Comparison of ENCODE assay signal across 9 mouse cellular contexts in genomic region chr7:19871137-19871621, GRCm38 (mm10). TPM values are rescaled to one million over a fixed set of nuclear protein-coding genes. Genes with fewer than 3 reads are reported as not detected.
DNase-seq lines count a peak whose midpoint lies in the region; ATAC-seq lines count a peak whose summit lies in the region.
"Had no signal": no experiment of that assay in that cellular context is flagged by ENCODE, and none has a peak within 500 bp of the region (broad histone marks: within the 10 kb centered on the region; RNA-seq: fewer than 3 reads in every experiment).

No protein-coding gene starts in this region.

- ATAC-seq in liver, embryonic 16.5 days (ENCODE audit: low read depth): peak; percentile 37; the same call in 1 of the 2 replicates
- no peak for ATAC-seq in erythroblast, adult 5-6 weeks (replicated peaks; ENCODE audit: low FRiP score, poor library complexity, severe bottlenecking)

- no peaks in the 10 kb centered on the region for H3K27me3 ChIP-seq in liver, embryonic 16.5 days (ENCODE audit: control insufficient read depth, insufficient read depth, low read depth, low read length)

- peak overlapping the region; percentile 10; the same call in 1 of the 2 replicates for H3K27ac ChIP-seq in liver, embryonic 16.5 days (ENCODE audit: low read length)

- H3K4me3 ChIP-seq in liver, embryonic 16.5 days (ENCODE audit: low read depth, low read length): no peak overlapping the region
- H3K4me3 ChIP-seq: erythroblast, embryonic 14.5 days had no signal

- H3K4me1 ChIP-seq in liver, embryonic 16.5 days (ENCODE audit: control insufficient read depth, low read depth, low read length): peaks cover 10% of the 10 kb centered on the region

- peak; percentile 53 for DNase-seq in adrenal gland, postnatal 14 days
- no peak for DNase-seq in adrenal gland, adult 18-20 months (ENCODE audit: low spot score in 2 of 2)
- DNase-seq in heart, adult 9 months (ENCODE audit: low spot score in 2 of 2): peak; percentile 55 to 67
- peak; percentile 78 to 84 for DNase-seq in spleen, postnatal 36 days (ENCODE audit: low spot score in 2 of 2)
- no peak for DNase-seq in gastrocnemius, postnatal 10 days
- DNase-seq in cerebellum, adult 9-10 months: no peak

- no peaks in the 10 kb centered on the region for H3K9me3 ChIP-seq in liver, embryonic 16.5 days (replicated peaks; ENCODE audit: control insufficient read depth, low read length)

- H3K4me2 ChIP-seq in liver, embryonic 16.5 days (ENCODE audit: low read depth, low read length): peak overlapping the region; percentile 6; the same call in 1 of the 2 replicates

- H3K36me3 ChIP-seq in liver, embryonic 16.5 days (ENCODE audit: control insufficient read depth, insufficient read depth): no peaks in the 10 kb centered on the region

- H3K9ac ChIP-seq in liver, embryonic 16.5 days (ENCODE audit: low read depth, low read length): no peak overlapping the region

- 12% methylated on average over 10 of the region's 10 CpGs for WGBS in liver, embryonic 16.5 days (ENCODE audit: insufficient replicate concordance)

RNA-seq across cellular contexts. Expression of gene Ceacam16, which starts 10.1 kb away (rescaled TPM):
- total RNA-seq in adrenal gland, postnatal 14 days (2021): 0.33 and 0.38 TPM in 2 replicates
- total RNA-seq in adrenal gland, adult 18-20 months (2021): not detected
- polyA plus RNA-seq in liver, embryonic 16.5 days (2015; fragmentation: Nextera tagmentation; extraction: Ambion mirVana): not detected in 2 replicates
- total RNA-seq in erythroblast, adult 5-6 weeks (2015; ENCODE audit: low replicate concordance): 0.38 TPM in 1 of 2 replicates, not detected in the other
- not detected in 2 replicates for total RNA-seq in erythroblast, adult 5-6 weeks (2017; ENCODE audit: low replicate concordance)
- total RNA-seq in gastrocnemius, postnatal 10 days (2021): not detected
- polyA plus RNA-seq: erythroblast, embryonic 14.5 days had no signal

RNA-seq across cellular contexts. Expression of gene Ceacam19, which starts 16.6 kb away (rescaled TPM):
- total RNA-seq in adrenal gland, postnatal 14 days (2021): not detected in 2 replicates
- not detected for total RNA-seq in adrenal gland, adult 18-20 months (2021)
- not detected in 2 replicates for polyA plus RNA-seq in liver, embryonic 16.5 days (2015; fragmentation: Nextera tagmentation; extraction: Ambion mirVana)
- total RNA-seq in erythroblast, adult 5-6 weeks (2015; ENCODE audit: low replicate concordance): not detected in 2 replicates
- total RNA-seq in erythroblast, adult 5-6 weeks (2017; ENCODE audit: low replicate concordance): 0.28 TPM in 1 of 2 replicates, not detected in the other
- not detected for total RNA-seq in gastrocnemius, postnatal 10 days (2021)
- polyA plus RNA-seq: erythroblast, embryonic 14.5 days had no signal

RNA-seq across cellular contexts. Expression of gene Gm19345, which starts 19.4 kb away (rescaled TPM):
- total RNA-seq in adrenal gland, postnatal 14 days (2021): 0.59 TPM in 1 of 2 replicates, not detected in the other
- total RNA-seq in adrenal gland, adult 18-20 months (2021): not detected
- polyA plus RNA-seq in liver, embryonic 16.5 days (2015; fragmentation: Nextera tagmentation; extraction: Ambion mirVana): 0.08 TPM in 1 of 2 replicates, not detected in the other
- total RNA-seq in erythroblast, adult 5-6 weeks (2015; ENCODE audit: low replicate concordance): not detected in 2 replicates
- not detected in 2 replicates for total RNA-seq in erythroblast, adult 5-6 weeks (2017; ENCODE audit: low replicate concordance)
- total RNA-seq in gastrocnemius, postnatal 10 days (2021): not detected
- polyA plus RNA-seq: erythroblast, embryonic 14.5 days had no signal

RNA-seq across cellular contexts. Expression of gene Bcl3, which starts 48.6 kb away (rescaled TPM):
- 26.6 and 36.9 TPM in 2 replicates for total RNA-seq in adrenal gland, postnatal 14 days (2021)
- 10 to 100 TPM; 21.9 to 34.8 TPM for total RNA-seq in adrenal gland, adult 18-20 months (2021)
- 4.1 and 4.4 TPM in 2 replicates for polyA plus RNA-seq in liver, embryonic 16.5 days (2015; fragmentation: Nextera tagmentation; extraction: Ambion mirVana)
- total RNA-seq in erythroblast, adult 5-6 weeks (2015; ENCODE audit: low replicate concordance): 14.8 TPM in 1 of 2 replicates, not detected in the other
- total RNA-seq in erythroblast, adult 5-6 weeks (2017; ENCODE audit: low replicate concordance): 0.84 and 1.5 TPM in 2 replicates
- 1 to 10 TPM; 1.8 to 7.0 TPM for total RNA-seq in gastrocnemius, postnatal 10 days (2021)

RNA-seq across cellular contexts. Expression of gene Pvr, which starts 49.8 kb away (rescaled TPM):
- total RNA-seq in adrenal gland, postnatal 14 days (2021): 31.0 and 34.1 TPM in 2 replicates
- total RNA-seq in adrenal gland, adult 18-20 months (2021): 10 to 100 TPM; 20.8 to 32.4 TPM
- polyA plus RNA-seq in liver, embryonic 16.5 days (2015; fragmentation: Nextera tagmentation; extraction: Ambion mirVana): 3.4 and 3.6 TPM in 2 replicates
- total RNA-seq in erythroblast, adult 5-6 weeks (2015; ENCODE audit: low replicate concordance): 0.42 TPM in 1 of 2 replicates, not detected in the other
- 1.9 TPM in 1 of 2 replicates, not detected in the other for total RNA-seq in erythroblast, adult 5-6 weeks (2017; ENCODE audit: low replicate concordance)
- 10 to 100 TPM; 10.7 to 15.3 TPM for total RNA-seq in gastrocnemius, postnatal 10 days (2021)

Comparison
In these comparisons a context has a peak if more than half of its experiments do, and no peak if none do; other contexts are left out.
1. DNase-seq: peak in adrenal gland, postnatal 14 days (single experiment), heart, adult 9 months (2 of 2) and spleen, postnatal 36 days (2 of 2); none in adrenal gland, adult 18-20 months (0 of 2), gastrocnemius, postnatal 10 days (single experiment) and cerebellum, adult 9-10 months (single experiment).